Mouse (Mus musculus) MEL (cell line): Measurements from ENCODE around the gene Gm12185. TPM values are rescaled to one million over a fixed set of nuclear protein-coding genes. Genes with fewer than 3 reads are reported as not detected.
"Not testable (repeated sequence)": the region's sequence is repeated elsewhere in the genome, so short reads cannot be mapped to it uniquely, and the experiment has no call there.

Experiments
- DNase-seq: peaks from one replicate; pipeline ENCODE4 v3.0.0; 2011; ENCODE audit warnings: low read depth, low spot score
- H3K27ac ChIP-seq: 2 replicates; pipeline ENCODE4 v1.5.1; 2012; ENCODE audit warnings: low read depth, mild to moderate bottlenecking, control low read depth, low read length, moderate library complexity; ENCODE audit not compliant: control insufficient read depth
- H3K27me3 ChIP-seq, 2 experiments: fragments of 150-350 bp in 1 of 2; sonication (generic) in 1 of 2; 2 replicates each; pipeline ENCODE4 v1.6.1; 2012; ENCODE audit warnings: low read length in 2 of 2, mild to moderate bottlenecking in 2 of 2, improper control_type of control experiment in 1 of 2, moderate library complexity in 1 of 2; ENCODE audit not compliant: insufficient read depth in 2 of 2, control insufficient read depth in 1 of 2
- H3K36me3 ChIP-seq, 2 experiments: 2 replicates each; pipeline ENCODE4 v1.6.1; 2012 to 2014; ENCODE audit warnings: low read length in 2 of 2, improper control_type of control experiment in 1 of 2, inconsistent platforms in 1 of 2, mild to moderate bottlenecking in 1 of 2; ENCODE audit not compliant: insufficient read depth in 2 of 2, control insufficient read depth in 1 of 2
- H3K4me1 ChIP-seq, 2 experiments: fragments of 150-350 bp in 1 of 2; sonication (generic) in 1 of 2; 2 replicates each; pipeline ENCODE4 v1.6.1; 2012; ENCODE audit warnings: low read length in 2 of 2, improper control_type of control experiment in 1 of 2, mild to moderate bottlenecking in 1 of 2; ENCODE audit not compliant: insufficient read depth in 2 of 2, control insufficient read depth in 1 of 2
- H3K4me3 ChIP-seq, 2 experiments: fragments of 150-350 bp in 1 of 2; sonication (generic) in 1 of 2; 2 replicates each; pipeline ENCODE4 v1.5.1; 2012; ENCODE audit warnings: low read depth in 2 of 2, low read length in 2 of 2, mild to moderate bottlenecking in 2 of 2, moderate library complexity in 2 of 2, control low read depth in 1 of 2, improper control_type of control experiment in 1 of 2; ENCODE audit not compliant: control insufficient read depth in 1 of 2, insufficient read depth in 1 of 2
- H3K79me2 ChIP-seq: 2 replicates; pipeline ENCODE4 v1.6.1; 2012; ENCODE audit warnings: mild to moderate bottlenecking, low read length, moderate library complexity; ENCODE audit not compliant: control insufficient read depth, poor library complexity, insufficient read depth
- H3K9ac ChIP-seq: 2 replicates; pipeline ENCODE4 v1.6.1; 2012; ENCODE audit warnings: low read depth, mild to moderate bottlenecking, control low read depth, low read length, moderate library complexity; ENCODE audit not compliant: control insufficient read depth, poor library complexity, severe bottlenecking
- H3K9me3 ChIP-seq: fragments of 150-350 bp; sonication (generic); replicated peaks from 2 replicates; pipeline ENCODE4 v1.6.1; 2012; ENCODE audit warnings: mild to moderate bottlenecking, low read length, improper control_type of control experiment, moderate library complexity; ENCODE audit not compliant: insufficient read depth
- E2F4 ChIP-seq: IDR thresholded peaks from 2 replicates; pipeline ENCODE4 v1.6.1; 2011; ENCODE audit warnings: low read depth, low read length, improper control_type of control experiment, borderline replicate concordance
- EP300 ChIP-seq, 2 experiments: IDR thresholded peaks; 2 replicates each; pipeline ENCODE4 v1.6.1; 2011; ENCODE audit warnings: improper control_type of control experiment in 2 of 2, low read length in 2 of 2, low read depth in 1 of 2, mild to moderate bottlenecking in 1 of 2
- ETS1 ChIP-seq: IDR thresholded peaks from 2 replicates; pipeline ENCODE4 v1.6.1; 2012; ENCODE audit warnings: low read depth, mild to moderate bottlenecking, inconsistent platforms, low read length, improper control_type of control experiment, moderate library complexity
- GATA1 ChIP-seq: IDR thresholded peaks from 2 replicates; pipeline ENCODE4 v1.6.1; 2011; ENCODE audit warnings: low read depth, low read length, improper control_type of control experiment
- HCFC1 ChIP-seq: IDR thresholded peaks from 2 replicates; pipeline ENCODE4 v1.6.1; 2012; ENCODE audit warnings: low read depth, mild to moderate bottlenecking, inconsistent platforms, low read length, improper control_type of control experiment, moderate library complexity
- MAX ChIP-seq: IDR thresholded peaks from 2 replicates; pipeline ENCODE4 v1.6.1; 2011; ENCODE audit warnings: low read length, improper control_type of control experiment
- MAZ ChIP-seq: IDR thresholded peaks from 2 replicates; pipeline ENCODE4 v1.6.1; 2012; ENCODE audit warnings: low read depth, mild to moderate bottlenecking, inconsistent platforms, low read length, improper control_type of control experiment
- MXI1 ChIP-seq: IDR thresholded peaks from 2 replicates; pipeline ENCODE4 v1.6.1; 2011; ENCODE audit warnings: mild to moderate bottlenecking, low read depth, low read length, improper control_type of control experiment
- MYB ChIP-seq: IDR thresholded peaks from 2 replicates; pipeline ENCODE4 v1.6.1; 2011; ENCODE audit warnings: mild to moderate bottlenecking, low read depth, low read length, improper control_type of control experiment
- MYC ChIP-seq: IDR thresholded peaks from 2 replicates; pipeline ENCODE4 v1.6.1; 2011; ENCODE audit warnings: low read depth, mild to moderate bottlenecking, low read length, improper control_type of control experiment, moderate library complexity
- NRF1 ChIP-seq: IDR thresholded peaks from 2 replicates; pipeline ENCODE4 v1.6.1; 2014; ENCODE audit warnings: low read depth, mild to moderate bottlenecking, inconsistent platforms, low read length, improper control_type of control experiment, moderate library complexity; ENCODE audit not compliant: poor library complexity, insufficient read depth, severe bottlenecking
- POLR2AphosphoS2 ChIP-seq: IDR thresholded peaks from 2 replicates; pipeline ENCODE4 v1.6.1; 2011; ENCODE audit warnings: low read length, improper control_type of control experiment
- RAD21 ChIP-seq: IDR thresholded peaks from 2 replicates; pipeline ENCODE4 v1.6.1; 2011; ENCODE audit warnings: mild to moderate bottlenecking, low read depth, low read length, improper control_type of control experiment
- SMC3 ChIP-seq: IDR thresholded peaks from 2 replicates; pipeline ENCODE4 v1.6.1; 2011; ENCODE audit warnings: low read depth, low read length, improper control_type of control experiment
- TBP ChIP-seq: IDR thresholded peaks from 2 replicates; pipeline ENCODE4 v1.8.0; 2011; ENCODE audit warnings: low read depth, low read length, improper control_type of control experiment
- TCF12 ChIP-seq: IDR thresholded peaks from 2 replicates; pipeline ENCODE4 v1.6.1; 2014; ENCODE audit warnings: low read depth, mild to moderate bottlenecking, inconsistent platforms, low read length, improper control_type of control experiment, moderate library complexity
- UBTF ChIP-seq: IDR thresholded peaks from 2 replicates; pipeline ENCODE4 v1.6.1; 2012; ENCODE audit warnings: low read depth, mild to moderate bottlenecking, inconsistent platforms, low read length, improper control_type of control experiment, moderate library complexity, borderline replicate concordance; ENCODE audit not compliant: insufficient read depth
- USF1 ChIP-seq: IDR thresholded peaks from 2 replicates; pipeline ENCODE4 v1.6.1; 2014; ENCODE audit warnings: low read depth, mild to moderate bottlenecking, inconsistent platforms, low read length, improper control_type of control experiment, moderate library complexity
- ZMIZ1 ChIP-seq: IDR thresholded peaks from 2 replicates; pipeline ENCODE4 v1.6.1; 2012; ENCODE audit warnings: low read depth, mild to moderate bottlenecking, inconsistent platforms, low read length, improper control_type of control experiment, moderate library complexity
- ZNF384 ChIP-seq: IDR thresholded peaks from 2 replicates; pipeline ENCODE4 v1.6.1; 2012; ENCODE audit warnings: low read depth, mild to moderate bottlenecking, inconsistent platforms, low read length, improper control_type of control experiment
- polyA plus RNA-seq, 2 experiments: library from polyadenylated mRNA; stranded (reverse) in 1 of 2; unstranded in 1 of 2; fragments of >175 nt in 1 of 2; fragments of >200 nt in 1 of 2; gene quantifications; 2 replicates each; pipeline versions ENCODE4 v1.2.1 to v1.2.4; 2012; ENCODE audit warnings: low replicate concordance in 2 of 2, low read depth in 1 of 2; ENCODE audit not compliant: insufficient read length in 2 of 2, insufficient read depth in 1 of 2, missing spikeins in 1 of 2
- total RNA-seq: library from RNA; depleted of rRNA; stranded (reverse); fragments of 300-350 nt; gene quantifications from 2 replicates; pipeline ENCODE4 v1.2.3, GENCODE M21; 2012

Gene Gm12185
- total and polyA plus RNA-seq, 3 experiments: not detected

GRCm38 (mm10) chr11:48923818-48924217 lies 68.2 kb downstream of the Gm12185 start:
- not testable (repeated sequence) for H3K4me1 ChIP-seq, H3K36me3 ChIP-seq, H3K9ac ChIP-seq, DNase-seq, H3K9me3 ChIP-seq, H3K27me3 ChIP-seq, H3K4me3 ChIP-seq, H3K27ac ChIP-seq, H3K79me2 ChIP-seq

DNA sequence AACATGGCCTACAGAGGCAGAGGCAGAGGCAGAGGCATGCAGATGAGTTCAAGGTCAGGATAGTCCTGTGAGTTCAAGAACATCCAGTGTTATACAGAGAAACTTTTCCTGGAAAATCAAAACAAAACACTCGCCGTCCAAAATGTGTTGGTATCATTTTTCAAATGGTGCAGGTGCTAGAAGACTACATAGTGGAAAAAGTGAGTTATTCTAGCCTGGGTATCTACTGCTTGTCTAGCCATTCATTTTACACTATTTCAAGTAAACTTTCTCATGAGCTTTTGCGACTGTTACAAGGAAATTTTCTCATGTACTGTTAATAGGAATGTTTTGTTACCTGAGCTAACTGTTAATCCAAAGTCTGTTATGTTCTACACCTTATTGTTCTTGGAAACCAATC lies 73.6 kb downstream of the Gm12185 start:
- H3K27me3 ChIP-seq: peaks cover 0 to 1% of the 10 kb centered on the region in 2 experiments; a peak in 2 of 4 replicates
- no peaks in the 10 kb centered on the region for H3K4me1 ChIP-seq
- TF ChIP-seq SMC3 (no peak), USF1 (no peak), EP300 (IDR thresholded peaks at IDR 0.05; ENCODE audit: low read depth in 1 of 2, low read length in 2 of 2) (no peak), TCF12 (no peak), HCFC1 (no peak), E2F4 (no peak), ZMIZ1 (no peak), ETS1 (no peak), MYC (no peak), MXI1 (no peak), NRF1 (no peak), MYB (no peak), ZNF384 (no peak), MAX (no peak), TBP (no peak), MAZ (no peak), UBTF (no peak), RAD21 (no peak), GATA1 (no peak), POLR2AphosphoS2 (no peak)
- H3K79me2 ChIP-seq: no peaks in the 10 kb centered on the region
- H3K27ac ChIP-seq: no peak overlapping the region
- no peaks in the 10 kb centered on the region for H3K36me3 ChIP-seq
- no peaks in the 10 kb centered on the region for H3K9me3 ChIP-seq
- no peak overlapping the region for H3K4me3 ChIP-seq
- H3K9ac ChIP-seq: no peak overlapping the region
- no peak for DNase-seq
